Mouse (Mus musculus) erythroblast, embryonic 14.5 days (primary cell): ENCODE results near the gene Arfgef2. TPM values are rescaled to one million over a fixed set of nuclear protein-coding genes. Genes with fewer than 3 reads are reported as not detected.

Source experiments
- H3K27me3 ChIP-seq: 2 replicates; pipeline ENCODE4 v1.6.1; 2012; ENCODE audit warnings: inconsistent platforms; ENCODE audit not compliant: control insufficient read depth
- H3K36me3 ChIP-seq: 2 replicates; pipeline ENCODE4 v1.6.1; 2012; ENCODE audit warnings: mild to moderate bottlenecking, inconsistent platforms; ENCODE audit not compliant: control insufficient read depth
- H3K4me1 ChIP-seq: 2 replicates; pipeline ENCODE4 v1.6.1; 2012; ENCODE audit warnings: inconsistent platforms; ENCODE audit not compliant: control insufficient read depth
- H3K4me3 ChIP-seq: replicated peaks from 2 replicates; pipeline ENCODE3; 2012; ENCODE audit warnings: moderate library complexity, mild to moderate bottlenecking, inconsistent platforms
- H3K9me3 ChIP-seq: 2 replicates; pipeline ENCODE4 v1.6.1; 2012; ENCODE audit warnings: low read length, inconsistent platforms, mixed read lengths; ENCODE audit not compliant: control insufficient read depth
- GATA1 ChIP-seq: IDR thresholded peaks from 2 replicates; pipeline ENCODE4 v1.6.1; 2012; ENCODE audit warnings: low read length, inconsistent platforms, mixed read lengths
- TAL1 ChIP-seq: IDR thresholded peaks from 3 replicates; pipeline ENCODE4 v1.6.1; 2012; ENCODE audit warnings: low read length, inconsistent platforms, mixed read lengths
- polyA plus RNA-seq: library from polyadenylated mRNA; stranded (reverse); fragments of >175 nt; gene quantifications from 2 replicates; pipeline ENCODE4 v1.2.3, GENCODE M21; 2012

Arfgef2 gene
- polyA plus RNA-seq, 1 experiment, result 0.48 TPM

DNA sequence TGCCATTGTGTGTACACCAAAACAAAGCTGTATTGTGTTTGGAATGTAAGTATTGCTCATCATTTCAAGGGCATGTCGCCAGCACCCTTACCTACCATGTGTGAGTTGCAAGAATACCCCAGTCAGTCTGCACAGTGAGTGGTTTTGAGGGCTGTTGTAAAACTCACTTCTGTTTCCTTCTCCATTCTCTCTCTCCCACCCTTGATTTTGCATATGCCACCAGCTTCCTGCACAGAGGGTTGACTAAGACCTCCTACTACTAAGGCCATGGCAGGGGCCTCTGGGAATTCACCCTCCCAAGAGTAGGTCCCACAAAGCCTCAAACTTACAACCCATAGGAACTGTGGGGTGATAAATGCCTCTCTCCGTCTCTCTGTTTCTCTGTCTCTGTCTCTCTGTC is 4.0 kb upstream of the Arfgef2 start:
- TF ChIP-seq GATA1 (no peak), TAL1 (no peak)
- no peaks in the 10 kb centered on the region for H3K9me3 ChIP-seq
- H3K36me3 ChIP-seq, result peaks cover 21% of the 10 kb centered on the region
- H3K4me3 ChIP-seq, result no peak overlapping the region
- peaks cover 17% of the 10 kb centered on the region for H3K4me1 ChIP-seq
- peaks cover 6% of the 10 kb centered on the region for H3K27me3 ChIP-seq

DNA sequence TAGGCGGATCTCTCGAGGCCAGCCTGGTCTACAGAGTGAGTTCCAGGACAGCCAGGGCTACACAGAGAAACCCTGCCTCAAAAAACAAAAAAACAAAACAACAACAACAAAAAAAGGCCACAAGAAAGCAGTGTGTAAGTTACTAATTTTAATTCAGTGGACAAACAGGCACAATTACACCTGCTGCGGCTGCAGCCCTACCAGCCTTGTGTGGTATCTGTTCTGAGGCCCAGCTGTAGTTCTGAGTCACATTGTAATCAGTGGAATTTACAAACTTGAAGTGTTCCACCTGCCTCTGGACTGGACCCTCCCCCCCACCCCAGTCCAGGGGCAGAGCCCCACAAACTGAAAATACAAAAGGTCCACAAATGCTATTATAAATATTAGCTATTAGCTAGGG is 2.1 kb upstream of the Arfgef2 start:
- H3K4me3 ChIP-seq, result no peak overlapping the region
- H3K4me1 ChIP-seq, result peaks cover 36% of the 10 kb centered on the region
- peaks cover 6% of the 10 kb centered on the region for H3K36me3 ChIP-seq
- TF ChIP-seq GATA1 (no peak), TAL1 (no peak)
- peaks cover 6% of the 10 kb centered on the region for H3K27me3 ChIP-seq
- H3K9me3 ChIP-seq, result no peaks in the 10 kb centered on the region

DNA sequence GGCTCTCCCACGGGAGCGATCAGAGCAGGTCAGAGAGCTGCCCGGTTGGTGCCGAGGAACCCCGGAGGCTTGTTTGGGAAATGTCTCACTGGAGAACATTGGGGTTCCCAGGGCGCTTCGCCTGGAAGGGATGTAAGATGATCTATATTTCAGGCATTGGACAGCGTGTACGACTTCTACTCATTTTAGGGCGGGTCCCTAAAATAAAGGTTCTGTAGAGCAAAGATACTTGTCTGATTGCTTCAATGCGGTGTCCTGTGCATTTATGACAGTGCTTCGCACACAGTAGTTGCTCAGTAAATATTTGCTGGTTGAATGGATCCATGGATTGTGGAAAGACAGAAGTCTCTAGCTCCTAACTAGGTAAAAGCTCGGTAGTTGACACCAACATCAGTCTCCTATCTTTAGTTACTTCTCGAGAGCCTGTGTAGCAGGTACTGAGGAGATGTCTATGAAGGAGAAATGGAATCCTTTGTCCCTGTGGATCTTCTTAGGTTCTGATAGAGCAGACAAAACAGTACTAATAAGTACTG is 851 bp downstream of the Arfgef2 start:
- Histone ChIP-seq H3K9me3 (no peaks in the 10 kb centered on the region), H3K27me3 (peaks cover 6% of the 10 kb centered on the region), H3K4me3 (peak overlapping the region; percentile 99), H3K4me1 (peaks cover 51% of the 10 kb centered on the region), H3K36me3 (peaks cover 10% of the 10 kb centered on the region)
- TF ChIP-seq TAL1 (no peak), GATA1 (no peak)

DNA sequence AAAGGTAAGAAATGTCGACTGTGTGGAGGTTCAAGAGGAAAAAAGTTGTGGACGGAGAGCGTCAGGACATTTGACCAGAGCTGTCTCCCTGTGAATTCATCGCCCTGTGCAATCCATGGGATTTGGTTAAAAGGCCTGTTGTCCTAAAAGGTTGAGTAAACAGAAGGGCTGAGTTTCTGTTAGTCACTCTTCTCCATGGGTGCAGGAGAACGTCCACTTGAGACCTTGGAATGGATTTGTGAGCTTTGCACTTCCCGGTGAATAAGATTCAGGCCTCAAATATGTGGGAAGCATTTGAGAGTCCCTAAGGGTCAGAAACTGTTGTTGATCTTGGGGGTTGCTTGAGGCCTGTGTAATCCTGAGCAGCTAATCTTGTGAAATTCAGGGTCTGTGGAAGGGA is 1.4 kb downstream of the Arfgef2 start:
- no peaks in the 10 kb centered on the region for H3K9me3 ChIP-seq
- H3K4me3 ChIP-seq, result peak overlapping the region; percentile 99
- H3K36me3 ChIP-seq, result peaks cover 10% of the 10 kb centered on the region
- H3K27me3 ChIP-seq, result peaks cover 6% of the 10 kb centered on the region
- peaks cover 51% of the 10 kb centered on the region for H3K4me1 ChIP-seq
- TF ChIP-seq GATA1 (no peak), TAL1 (no peak)

DNA sequence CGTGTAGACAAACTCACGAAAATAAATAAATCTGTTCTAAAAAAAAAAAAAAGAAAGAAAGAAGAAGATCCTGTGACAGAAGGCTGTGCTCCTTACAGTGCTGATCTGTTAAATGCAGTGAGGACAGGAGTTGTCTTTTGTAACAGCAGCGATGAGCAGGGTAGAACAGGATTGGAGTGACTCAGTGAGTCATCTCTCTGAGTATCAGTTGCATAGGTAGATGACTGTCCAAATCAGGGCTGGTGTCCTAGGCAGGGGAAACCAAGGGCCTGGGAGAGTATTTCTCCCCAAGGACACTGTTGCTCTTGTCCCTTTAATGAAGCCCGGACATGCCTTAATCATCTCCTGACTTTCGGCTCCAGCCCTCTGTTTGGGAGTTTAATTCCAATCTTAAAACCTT is 4.1 kb downstream of the Arfgef2 start:
- no peak overlapping the region for H3K4me3 ChIP-seq
- no peaks in the 10 kb centered on the region for H3K9me3 ChIP-seq
- peaks cover 50% of the 10 kb centered on the region for H3K4me1 ChIP-seq
- TF ChIP-seq TAL1, result no peak
- TF ChIP-seq GATA1, result no peak
- peaks cover 10% of the 10 kb centered on the region for H3K36me3 ChIP-seq
- H3K27me3 ChIP-seq, result no peaks in the 10 kb centered on the region; the same call in 1 of the 2 replicates

DNA sequence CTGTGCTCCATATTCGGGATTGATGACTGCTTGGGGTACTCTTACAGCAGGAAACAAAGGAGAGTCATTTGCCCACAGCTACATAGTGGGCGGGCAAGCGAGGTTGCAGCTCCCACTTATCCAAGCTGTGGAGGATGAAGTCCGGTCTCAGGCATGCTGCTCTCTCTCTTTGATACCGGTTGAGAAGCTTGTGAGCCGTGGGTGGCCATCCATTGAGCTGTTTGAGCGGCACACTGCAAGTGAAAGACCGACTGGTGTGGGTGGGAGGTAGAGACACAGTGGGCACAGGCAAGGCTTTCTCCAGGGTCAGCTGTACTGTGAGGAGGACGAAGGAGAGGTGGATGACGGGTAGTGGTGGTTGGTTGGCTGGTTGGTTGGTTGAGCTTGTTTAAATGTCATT is 5.4 kb downstream of the Arfgef2 start:
- peaks cover 10% of the 10 kb centered on the region for H3K36me3 ChIP-seq
- H3K9me3 ChIP-seq, result no peaks in the 10 kb centered on the region
- H3K27me3 ChIP-seq, result no peaks in the 10 kb centered on the region
- H3K4me3 ChIP-seq, result no peak overlapping the region
- H3K4me1 ChIP-seq, result peaks cover 40% of the 10 kb centered on the region
- no peak for TF ChIP-seq GATA1

DNA sequence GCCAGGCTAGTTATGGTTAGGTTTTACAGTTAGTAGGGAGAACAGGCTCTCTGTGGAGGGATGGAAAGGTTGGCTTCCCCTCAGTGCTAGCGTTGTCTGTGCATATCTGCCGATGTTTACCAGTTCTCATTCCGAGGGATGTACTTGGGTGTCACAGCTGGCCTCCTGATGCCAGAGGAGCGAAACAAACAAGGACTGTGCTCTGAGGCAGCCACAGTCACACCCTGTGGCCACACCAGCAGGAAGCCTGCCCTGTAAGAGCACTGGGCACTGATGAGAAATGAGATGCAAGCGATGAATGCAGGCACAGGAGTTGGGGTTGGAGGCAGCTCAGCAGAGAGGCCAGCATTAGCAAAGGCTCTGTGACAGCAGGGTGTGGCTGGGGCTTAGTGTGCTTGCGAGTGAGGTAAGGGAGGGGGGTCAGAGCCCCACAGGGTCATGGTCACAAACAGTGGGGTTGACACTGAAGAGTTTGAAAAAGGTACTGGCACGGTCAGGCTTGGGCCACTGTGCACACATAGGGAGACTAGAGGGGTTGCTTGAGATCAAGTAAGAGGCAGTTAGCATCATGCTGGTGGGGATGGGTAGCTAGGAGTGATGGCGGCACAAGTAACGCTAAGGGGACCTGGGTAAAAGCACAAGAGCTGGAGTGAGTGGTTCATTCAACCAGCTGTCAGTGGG is 13.2 kb downstream of the Arfgef2 start:
- no peak overlapping the region for H3K4me3 ChIP-seq
- H3K9me3 ChIP-seq, result no peaks in the 10 kb centered on the region
- H3K27me3 ChIP-seq, result no peaks in the 10 kb centered on the region
- H3K36me3 ChIP-seq, result peaks cover 19% of the 10 kb centered on the region
- TF ChIP-seq GATA1 (no peak), TAL1 (no peak)
- peaks cover 51% of the 10 kb centered on the region for H3K4me1 ChIP-seq

DNA sequence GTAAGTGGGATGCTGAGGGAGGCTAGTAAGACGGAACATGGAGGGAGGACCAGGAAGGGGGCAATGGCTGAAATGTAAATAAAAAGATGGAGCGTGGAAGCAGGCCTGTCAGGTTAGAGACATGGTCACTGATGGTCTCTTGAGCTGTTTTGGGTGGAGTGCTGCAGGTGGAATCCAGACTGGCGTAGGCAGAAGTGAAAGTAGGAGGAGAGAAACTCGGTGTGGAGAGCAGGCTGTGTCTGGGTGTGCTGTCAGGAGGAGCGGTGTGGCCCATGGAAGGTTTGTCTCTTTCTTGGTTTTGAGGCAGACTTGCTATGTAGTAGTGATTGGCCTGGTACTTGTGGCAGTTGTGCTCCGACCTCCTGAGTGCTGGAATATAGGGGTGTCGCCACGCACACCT is 14.5 kb downstream of the Arfgef2 start:
- H3K4me1 ChIP-seq, result peaks cover 51% of the 10 kb centered on the region
- H3K36me3 ChIP-seq, result peaks cover 19% of the 10 kb centered on the region
- TF ChIP-seq TAL1 (no peak), GATA1 (no peak)
- no peak overlapping the region for H3K4me3 ChIP-seq
- H3K27me3 ChIP-seq, result no peaks in the 10 kb centered on the region
- no peaks in the 10 kb centered on the region for H3K9me3 ChIP-seq

DNA sequence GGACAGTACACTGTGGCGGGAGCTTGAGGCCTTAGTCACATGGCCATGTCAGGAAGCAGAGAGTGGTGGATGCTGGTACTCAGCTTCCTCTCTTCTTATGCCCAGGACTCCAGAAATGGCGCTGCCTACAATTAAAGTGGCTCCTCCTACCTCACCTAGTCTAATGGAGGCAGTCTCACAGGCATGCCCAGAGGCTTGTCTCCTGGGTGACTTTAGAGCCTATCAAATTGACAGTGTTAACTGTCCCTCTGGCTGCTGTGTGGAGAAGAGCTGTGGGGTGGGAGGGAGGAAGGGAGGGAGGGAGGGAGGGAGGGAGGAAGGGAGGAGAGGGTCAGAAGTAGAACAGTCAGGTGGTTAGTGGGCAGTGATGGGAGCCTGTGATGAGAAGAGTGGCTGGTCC is 15.5 kb downstream of the Arfgef2 start:
- TF ChIP-seq GATA1, result no peak
- TF ChIP-seq TAL1, result no peak
- peaks cover 54% of the 10 kb centered on the region for H3K4me1 ChIP-seq
- no peaks in the 10 kb centered on the region for H3K27me3 ChIP-seq
- H3K36me3 ChIP-seq, result peaks cover 19% of the 10 kb centered on the region
- H3K9me3 ChIP-seq, result no peaks in the 10 kb centered on the region
- no peak overlapping the region for H3K4me3 ChIP-seq

DNA sequence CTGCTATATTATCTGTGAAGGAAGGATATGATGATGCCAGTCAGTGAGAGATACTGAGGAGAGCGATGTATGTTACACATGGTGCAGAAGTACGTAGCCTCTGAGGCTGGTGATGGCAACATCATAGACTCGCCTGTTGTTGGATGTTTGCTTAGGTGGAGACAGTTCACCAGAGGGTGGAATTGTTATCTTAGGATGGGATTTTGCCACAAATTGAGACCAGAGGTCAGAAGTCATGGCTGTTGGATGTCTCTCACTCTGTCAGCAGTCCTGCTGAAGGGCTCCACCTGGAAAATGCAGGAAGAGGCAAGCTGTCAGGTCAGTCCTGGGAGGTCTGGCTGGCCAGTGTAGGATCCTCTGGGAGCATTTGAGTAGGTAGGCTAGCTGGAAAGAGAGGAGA is 16.0 kb downstream of the Arfgef2 start:
- Histone ChIP-seq H3K27me3 (no peaks in the 10 kb centered on the region), H3K9me3 (no peaks in the 10 kb centered on the region), H3K4me1 (peaks cover 54% of the 10 kb centered on the region), H3K36me3 (peaks cover 22% of the 10 kb centered on the region), H3K4me3 (no peak overlapping the region)
- TF ChIP-seq TAL1 (no peak), GATA1 (no peak)
